Mouse (Mus musculus) bone marrow macrophage, adult 2 months (primary cell): ENCODE results near the gene Slco1a5. TPM values are rescaled to one million over a fixed set of nuclear protein-coding genes. Genes with fewer than 3 reads are reported as not detected.
"Not testable (repeated sequence)": the region's sequence is repeated elsewhere in the genome, so short reads cannot be mapped to it uniquely, and the experiment has no call there.

Experiments
- H3K27ac ChIP-seq: 2 replicates; pipeline ENCODE4 v1.5.1; 2012; ENCODE audit warnings: low read depth, low read length; ENCODE audit not compliant: insufficient read depth
- H3K4me1 ChIP-seq: 2 replicates; pipeline ENCODE4 v1.6.1; 2012; ENCODE audit warnings: low read length; ENCODE audit not compliant: control insufficient read depth, insufficient read depth
- H3K4me3 ChIP-seq: 2 replicates; pipeline ENCODE4 v1.5.1; 2012; ENCODE audit warnings: mild to moderate bottlenecking, low read length, moderate library complexity; ENCODE audit not compliant: insufficient read depth
- CTCF ChIP-seq: IDR thresholded peaks from 2 replicates; pipeline ENCODE4 v1.5.1; 2012; ENCODE audit warnings: low read depth, mild to moderate bottlenecking, low read length, moderate library complexity
- POLR2A ChIP-seq: IDR thresholded peaks from 2 replicates; pipeline ENCODE4 v1.6.1; 2012; ENCODE audit warnings: mild to moderate bottlenecking, low read depth, low read length, borderline replicate concordance
- polyA plus RNA-seq: library from polyadenylated mRNA; stranded (reverse); fragments of >200 nt; gene quantifications from 2 replicates; pipeline ENCODE4 v1.2.4, GENCODE M21; 2012; ENCODE audit not compliant: missing spikeins, insufficient read depth, insufficient read length

The Slco1a5 gene
- polyA plus RNA-seq: not detected in 2 replicates

DNA sequence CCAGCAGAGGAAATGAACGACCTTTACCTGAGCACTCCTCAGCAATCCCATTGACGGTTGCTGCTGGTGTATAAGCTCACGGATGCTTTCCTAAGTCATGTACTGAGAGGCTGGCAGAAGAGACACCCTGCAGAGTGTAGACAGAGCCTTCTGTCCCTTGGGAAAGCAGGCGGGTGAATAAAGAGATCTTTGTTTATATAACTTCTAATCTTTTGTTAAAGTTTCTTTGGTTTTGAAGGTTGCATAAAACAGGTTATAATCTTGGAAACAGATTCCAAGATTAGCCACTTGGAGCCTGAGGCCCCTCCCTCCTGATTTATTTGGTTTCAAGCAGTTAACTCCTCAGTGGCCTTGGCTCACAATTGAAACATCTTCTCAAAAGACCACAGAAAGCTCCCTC is at the start of gene Slco1a5:
TSS of gene Slco1a5 (minus strand) at position 101 of the 400 bp plus-strand sequence.
- no peak for TF ChIP-seq CTCF
- TF ChIP-seq POLR2A: no peak
- Histone ChIP-seq H3K4me3 (no peak within 1 kb of the TSS), H3K4me1 (no peaks in the 10 kb centered on the region), H3K27ac (no peak within 1 kb of the TSS)

DNA sequence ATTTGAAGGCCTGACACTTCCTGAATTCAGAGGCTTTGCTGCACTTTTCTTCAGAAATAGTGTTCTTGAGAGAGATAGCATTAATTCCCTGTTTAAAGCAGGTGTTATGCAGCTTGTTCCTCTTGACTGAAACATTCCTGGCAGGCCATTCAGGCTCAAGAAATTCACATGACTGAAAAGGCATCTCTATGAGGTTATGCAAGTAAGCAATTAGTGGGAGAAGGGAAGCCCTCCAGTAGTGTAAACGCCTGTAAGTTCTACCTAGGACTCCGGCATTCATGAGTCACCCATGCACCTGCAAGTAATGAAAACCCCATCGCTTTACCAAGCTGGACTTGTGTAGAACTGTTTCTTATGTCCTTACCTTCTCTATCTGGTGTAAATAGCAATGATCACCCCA is 46.8 kb upstream of the Slco1a5 start:
- H3K27ac ChIP-seq: no peak overlapping the region

DNA sequence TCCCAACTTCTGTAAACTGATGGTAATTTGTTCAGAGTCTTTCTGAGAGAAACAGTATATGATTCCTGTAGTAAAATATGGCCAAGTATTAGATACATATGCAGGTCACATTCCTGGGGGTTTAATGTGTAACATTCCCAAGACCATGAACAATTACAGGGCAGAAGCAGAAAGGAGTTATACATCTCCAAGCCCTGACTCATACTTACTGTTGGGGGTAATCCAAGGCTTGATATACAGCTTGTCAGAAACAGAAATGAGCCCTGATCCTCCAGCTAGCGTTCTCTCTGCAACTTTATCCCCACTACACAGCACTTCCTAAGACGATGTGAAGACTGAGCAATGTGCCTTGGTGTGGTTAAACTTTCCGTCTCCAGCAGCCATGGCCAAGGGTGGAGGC is 44.8 kb upstream of the Slco1a5 start:
- H3K27ac ChIP-seq: no peak overlapping the region
- no peak overlapping the region for H3K4me3 ChIP-seq
- TF ChIP-seq CTCF: no peak
- H3K4me1 ChIP-seq: no peaks in the 10 kb centered on the region

More for the DNA sequence above, 46.8 kb upstream of the Slco1a5 start:
- H3K4me1 ChIP-seq: no peaks in the 10 kb centered on the region
- TF ChIP-seq POLR2A (no peak), CTCF (no peak)
- H3K4me3 ChIP-seq: no peak overlapping the region

DNA sequence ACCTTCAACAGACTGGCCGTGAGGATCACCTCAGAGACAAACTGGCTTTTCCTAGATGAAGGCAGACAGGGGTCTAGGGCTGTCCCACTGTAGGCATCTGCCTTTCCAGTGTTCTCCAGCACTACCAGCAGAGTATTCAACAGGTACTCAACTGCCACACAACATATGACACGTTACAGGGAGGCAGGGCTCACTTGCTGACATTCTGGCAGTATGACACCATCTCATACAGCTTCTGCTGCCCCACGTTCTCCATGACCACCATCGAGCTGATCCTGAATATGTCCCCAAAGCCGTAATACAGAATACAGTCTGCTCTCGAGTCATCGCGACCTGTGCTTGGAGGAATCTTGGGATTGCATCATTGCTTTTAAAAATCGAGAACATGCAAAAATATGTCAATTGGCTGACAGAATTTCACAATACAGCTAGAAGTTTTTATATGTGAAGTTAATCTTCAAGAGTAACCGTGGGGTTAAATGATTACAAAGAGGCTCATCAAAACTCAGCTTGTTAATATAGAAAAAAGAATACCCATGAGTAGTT is 43.8 kb upstream of the Slco1a5 start:
- no peak overlapping the region for H3K27ac ChIP-seq

DNA sequence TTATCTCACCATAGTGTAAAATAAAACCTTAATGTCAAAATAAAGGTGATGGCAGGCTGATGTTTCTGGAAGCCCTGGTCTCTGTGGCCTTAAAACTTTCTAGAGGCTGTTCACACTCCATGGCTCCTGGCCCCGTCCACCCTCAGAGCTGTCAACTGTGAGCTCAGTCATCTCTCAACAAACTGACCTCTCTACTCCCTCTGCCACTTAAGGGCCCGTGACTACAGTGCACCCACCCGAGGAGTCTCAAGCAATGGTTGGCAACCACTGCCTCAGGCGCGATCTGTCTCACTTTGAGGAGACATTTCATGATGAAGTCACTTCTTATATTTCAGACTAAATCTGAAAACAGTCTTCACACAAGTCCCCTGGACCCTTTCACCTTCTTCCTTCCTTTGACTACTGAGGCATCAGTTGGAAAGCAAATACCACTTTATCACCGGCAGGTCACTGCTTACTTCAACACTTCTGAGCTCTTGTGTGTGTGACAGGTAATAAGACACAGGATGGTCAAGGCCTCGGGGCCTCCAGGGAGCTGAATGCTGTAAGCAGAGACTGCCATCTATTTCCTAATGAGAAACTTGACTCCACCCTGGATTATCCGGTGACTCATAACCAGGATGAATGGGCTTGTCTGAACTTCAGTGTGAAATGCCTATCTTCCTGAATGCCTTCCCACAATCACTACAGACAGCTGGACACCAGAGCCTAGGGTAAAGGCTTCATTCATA is 43.1 kb upstream of the Slco1a5 start:
- no peak overlapping the region for H3K4me3 ChIP-seq
- TF ChIP-seq CTCF (no peak), POLR2A (no peak)
- H3K4me1 ChIP-seq: no peaks in the 10 kb centered on the region
- H3K27ac ChIP-seq: no peak overlapping the region

More for the DNA sequence above, 43.8 kb upstream of the Slco1a5 start:
- no peaks in the 10 kb centered on the region for H3K4me1 ChIP-seq
- H3K4me3 ChIP-seq: no peak overlapping the region
- TF ChIP-seq CTCF (no peak), POLR2A (no peak)

DNA sequence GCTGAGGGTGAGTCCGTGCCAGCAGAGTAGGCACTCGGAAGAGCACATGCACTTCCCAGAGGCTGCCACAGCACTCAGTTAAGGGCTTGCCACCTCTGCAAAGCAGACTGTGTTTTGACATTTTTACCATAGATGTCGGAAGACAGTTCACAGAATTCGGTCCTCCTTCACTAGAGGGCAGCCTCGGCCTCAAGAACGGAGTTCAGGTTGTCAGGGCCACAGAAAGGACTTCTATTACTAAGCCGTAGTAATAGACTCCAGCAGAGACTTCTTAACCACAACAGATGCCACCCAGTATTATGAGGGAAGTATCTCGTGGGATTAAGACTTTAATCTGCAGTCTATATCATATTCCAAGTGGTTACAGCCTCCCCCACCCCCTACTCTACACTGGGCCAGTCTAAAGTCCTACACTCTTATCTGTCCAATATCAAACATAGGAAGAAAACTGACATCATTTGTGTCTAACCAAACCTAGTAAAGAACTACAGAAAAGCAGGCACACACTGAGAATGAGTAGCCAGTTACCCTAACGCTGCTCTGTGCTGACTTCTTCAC is 40.3 kb upstream of the Slco1a5 start:
- TF ChIP-seq CTCF: no peak
- TF ChIP-seq POLR2A: no peak
- H3K27ac ChIP-seq: no peak overlapping the region
- no peak overlapping the region for H3K4me3 ChIP-seq
- H3K4me1 ChIP-seq: no peaks in the 10 kb centered on the region

DNA sequence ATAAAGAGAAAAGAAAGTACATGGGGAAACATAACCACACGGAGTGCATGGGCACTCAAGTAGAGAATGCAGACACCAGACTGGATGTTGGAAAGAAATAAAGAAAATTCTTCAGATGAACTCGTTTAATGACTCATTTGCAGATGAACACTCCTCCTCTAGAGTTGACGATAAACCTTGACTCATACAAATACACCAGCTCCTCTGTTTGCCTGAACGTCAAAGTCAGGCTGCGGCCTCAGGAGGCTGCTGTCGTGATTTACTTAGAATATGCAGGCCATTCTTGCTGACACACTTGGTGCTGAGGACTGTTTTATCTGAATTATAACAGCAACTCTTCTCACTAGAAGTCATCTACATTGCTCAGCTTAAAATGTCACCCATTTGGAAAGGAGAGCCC is 39.3 kb upstream of the Slco1a5 start:
- H3K4me3 ChIP-seq: no peak overlapping the region
- H3K4me1 ChIP-seq: no peaks in the 10 kb centered on the region
- TF ChIP-seq POLR2A (no peak), CTCF (no peak)
- H3K27ac ChIP-seq: no peak overlapping the region

DNA sequence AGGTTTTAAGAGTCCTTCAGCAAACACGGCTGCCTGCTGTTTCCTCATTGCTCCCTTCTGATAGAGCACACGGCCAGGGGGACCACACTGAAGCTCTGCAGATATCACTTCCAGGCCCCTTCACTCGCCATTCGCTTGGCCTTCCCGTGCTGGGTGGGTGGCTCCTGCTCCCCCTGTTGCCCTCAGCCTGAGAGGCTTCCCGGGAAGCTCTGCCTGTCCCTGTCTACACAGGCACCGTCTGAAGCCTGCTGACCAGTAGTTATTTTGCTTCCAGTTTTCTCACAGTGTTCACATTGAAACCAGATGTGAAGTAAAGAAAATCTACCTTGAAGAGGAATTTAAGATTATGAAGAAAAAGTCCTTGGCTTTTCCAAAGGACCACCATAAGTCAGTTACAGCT is 34.3 kb upstream of the Slco1a5 start:
- no peak for TF ChIP-seq CTCF
- TF ChIP-seq POLR2A: no peak
- H3K27ac ChIP-seq: no peak overlapping the region
- H3K4me1 ChIP-seq: no peaks in the 10 kb centered on the region
- H3K4me3 ChIP-seq: no peak overlapping the region

DNA sequence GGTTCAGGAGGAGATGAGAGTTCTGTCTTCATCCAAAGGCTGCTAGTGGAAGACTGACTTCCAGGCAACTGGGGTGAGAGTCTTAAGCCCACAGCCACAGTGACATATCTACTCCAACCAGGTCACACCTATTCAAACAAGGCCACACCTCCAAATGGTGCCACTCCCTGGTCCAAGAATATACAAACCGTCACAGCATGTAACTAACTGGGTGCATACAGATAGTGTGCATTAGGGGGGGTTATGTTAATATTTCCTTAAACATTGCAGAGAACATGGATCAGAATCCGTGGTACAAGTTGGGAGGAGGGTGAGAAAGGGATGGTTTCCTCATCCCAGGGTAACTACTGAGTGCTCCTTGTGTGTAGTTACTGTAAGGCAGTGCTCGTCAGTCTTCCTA is 29.3 kb upstream of the Slco1a5 start:
- not testable (repeated sequence) for H3K4me3 ChIP-seq, H3K27ac ChIP-seq, H3K4me1 ChIP-seq

DNA sequence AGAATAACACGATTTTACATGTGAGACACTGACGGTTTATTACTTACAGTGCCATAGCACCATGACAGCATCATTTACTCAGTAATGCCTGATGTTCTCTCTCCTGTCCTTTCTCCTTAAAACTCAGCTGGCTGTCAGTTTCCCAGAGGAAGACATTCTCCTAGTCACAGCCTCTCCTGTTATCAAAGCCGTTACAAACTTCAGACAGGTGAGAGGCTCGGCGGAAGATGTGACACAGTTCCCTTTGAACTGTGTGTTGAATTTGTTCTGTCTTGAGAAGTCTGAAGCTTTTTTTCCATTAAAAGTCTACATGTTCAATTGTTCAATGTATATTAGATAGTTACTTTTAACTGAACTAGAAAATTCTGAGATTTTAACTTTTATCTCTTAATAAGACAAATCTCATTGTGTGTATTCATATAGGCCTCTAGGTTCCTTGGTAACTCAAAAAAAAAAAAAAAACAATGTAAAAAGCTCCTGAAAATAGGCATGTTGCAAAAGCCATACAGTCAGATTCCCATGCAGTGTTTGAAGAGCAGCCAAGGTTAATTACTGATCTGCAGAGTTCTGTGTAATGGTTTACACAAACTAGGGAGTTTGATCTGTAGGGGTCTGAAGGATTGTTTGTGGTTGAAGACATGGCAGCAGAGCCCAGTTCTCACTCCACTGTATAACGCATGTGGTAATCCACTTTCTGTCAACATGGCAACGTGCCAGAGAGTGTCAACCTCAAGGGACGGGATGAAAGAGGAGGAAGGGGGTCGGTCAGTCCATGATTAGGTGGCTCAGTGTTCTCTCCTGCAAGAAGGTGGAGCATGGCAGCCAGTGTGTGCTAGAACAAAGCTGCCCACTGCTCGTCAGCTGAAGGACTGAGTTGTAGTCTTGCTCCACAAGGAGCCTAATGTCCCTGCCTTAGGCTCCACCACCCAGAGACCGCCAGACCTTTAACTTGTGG is 24.9 kb upstream of the Slco1a5 start:
- H3K4me1 ChIP-seq: peaks cover 3% of the 10 kb centered on the region; the same call in 1 of the 2 replicates
- no peak for TF ChIP-seq CTCF
- TF ChIP-seq POLR2A: no peak
- no peak overlapping the region for H3K27ac ChIP-seq

More for the DNA sequence above, 24.9 kb upstream of the Slco1a5 start:
- no peak overlapping the region for H3K4me3 ChIP-seq
